10 mouse cellular contexts compared by ENCODE assay signal in the genomic region with DNA sequence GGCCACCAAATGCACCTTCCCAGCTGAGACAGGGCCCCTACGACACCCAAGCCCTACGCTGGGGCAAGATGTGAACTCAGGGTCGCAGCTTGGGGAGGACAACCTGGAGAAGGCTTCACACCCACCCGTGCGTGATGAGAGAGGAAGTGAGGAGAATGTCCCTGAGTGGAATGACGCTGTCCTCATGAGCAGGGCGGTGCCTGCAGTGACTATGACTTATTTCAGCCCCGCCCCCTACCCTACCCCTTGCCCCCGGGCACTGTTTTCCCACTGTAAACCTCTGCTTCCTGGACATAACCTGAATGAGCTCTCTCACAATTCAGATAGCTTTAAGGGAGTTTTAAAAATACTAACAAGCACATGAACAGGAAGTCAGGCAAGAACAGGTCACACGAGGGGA. TPM values are rescaled to one million over a fixed set of nuclear protein-coding genes. Genes with fewer than 3 reads are reported as not detected.
DNase-seq lines count a peak whose midpoint lies in the region; ATAC-seq and TF ChIP-seq lines count a peak whose summit lies in the region.
"Had no signal": no experiment of that assay in that cellular context is flagged by ENCODE, and none has a peak within 500 bp of the region (broad histone marks: within the 10 kb centered on the region; RNA-seq: fewer than 3 reads in every experiment).

No protein-coding gene starts in this region.

- H3K36me3 ChIP-seq in kidney, embryonic 15.5 days, result peaks cover 34% of the 10 kb centered on the region
- H3K36me3 ChIP-seq in lung, embryonic 15.5 days, result peaks cover 9% of the 10 kb centered on the region; the same call in 1 of the 2 replicates

- H3K4me1 ChIP-seq in kidney, embryonic 15.5 days, result peaks cover 8% of the 10 kb centered on the region
- no peaks in the 10 kb centered on the region for H3K4me1 ChIP-seq in lung, embryonic 15.5 days
- H3K4me1 ChIP-seq in olfactory bulb, adult 2 months (ENCODE audit: control insufficient read depth, insufficient read depth, low read length), result peaks cover 7% of the 10 kb centered on the region
- H3K4me1 ChIP-seq: stomach, embryonic 15.5 days had no signal

- no peak overlapping the region for H3K9ac ChIP-seq in kidney, embryonic 15.5 days
- H3K9ac ChIP-seq in lung, embryonic 15.5 days, result no peak overlapping the region
- H3K9ac ChIP-seq: stomach, embryonic 15.5 days had no signal

- 0 out of 2 replicates have a peak, but pooled peaks have one; percentile 36 for ATAC-seq in kidney, embryonic 15.5 days (replicated peaks; ENCODE audit: low FRiP score)
- ATAC-seq in hematopoietic stem cell, adult 5-6 weeks (replicated peaks in 1 of 2; ENCODE audit: insufficient read depth in 1 of 2, low FRiP score in 2 of 2, low TSS enrichment in 1 of 2, low read depth in 1 of 2, poor library complexity in 2 of 2, severe bottlenecking in 2 of 2), result peak; percentile 46 to 58
- ATAC-seq in lung, embryonic 15.5 days (ENCODE audit: borderline replicate concordance, extremely low read depth, low FRiP score, low TSS enrichment), result peak; percentile 49

- 57% methylated on average over 10 of the region's 10 CpGs for WGBS in kidney, embryonic 15.5 days
- 71% methylated on average over 10 of the region's 10 CpGs for WGBS in lung, embryonic 15.5 days
- WGBS in olfactory bulb, adult 2 months, result 85% methylated on average over 10 of the region's 10 CpGs

- H3K4me2 ChIP-seq in kidney, embryonic 15.5 days, result no peak overlapping the region
- no peak overlapping the region for H3K4me2 ChIP-seq in lung, embryonic 15.5 days
- H3K4me2 ChIP-seq: stomach, embryonic 15.5 days had no signal

- no peaks in the 10 kb centered on the region for H3K9me3 ChIP-seq in kidney, embryonic 15.5 days (replicated peaks)
- H3K9me3 ChIP-seq in lung, embryonic 15.5 days, result no peaks in the 10 kb centered on the region
- H3K9me3 ChIP-seq: stomach, embryonic 15.5 days had no signal

- no peaks in the 10 kb centered on the region for H3K27me3 ChIP-seq in kidney, embryonic 15.5 days
- H3K27me3 ChIP-seq in lung, embryonic 15.5 days, result no peaks in the 10 kb centered on the region
- H3K27me3 ChIP-seq: stomach, embryonic 15.5 days had no signal

- TF ChIP-seq POLR2A in olfactory bulb, adult 2 months (IDR thresholded peaks at IDR 0.05; ENCODE audit: insufficient read depth, low read depth, low read length), result no peak

- H3K4me3 ChIP-seq in kidney, embryonic 15.5 days (replicated peaks), result no peak overlapping the region
- no peak overlapping the region for H3K4me3 ChIP-seq in lung, embryonic 15.5 days
- no peak overlapping the region for H3K4me3 ChIP-seq in olfactory bulb, adult 2 months (ENCODE audit: insufficient read depth, low read depth, low read length)
- H3K4me3 ChIP-seq: stomach, embryonic 15.5 days had no signal

- no peak for TF ChIP-seq CTCF in olfactory bulb, adult 2 months (IDR thresholded peaks at IDR 0.05; ENCODE audit: insufficient read depth, low read depth, low read length)

- DNase-seq in kidney, postnatal 4 days, result no peak
- no peak for DNase-seq in layer of hippocampus, postnatal 25 days (ENCODE audit: extremely low spot score in 1 of 2, low spot score in 1 of 2)
- DNase-seq in retina, embryonic 14.5 days (ENCODE audit: low spot score), result no peak
- DNase-seq: gastrocnemius, postnatal 25 days; midbrain, embryonic 14.5 days had no signal

- H3K27ac ChIP-seq in kidney, embryonic 15.5 days, result 0 out of 2 replicates have a peak overlapping the region, but pooled peaks have one; percentile 10
- no peak overlapping the region for H3K27ac ChIP-seq in lung, embryonic 15.5 days
- 0 out of 2 replicates have a peak overlapping the region, but pooled peaks have one; percentile 7 for H3K27ac ChIP-seq in olfactory bulb, adult 2 months (ENCODE audit: insufficient read depth, low read depth, low read length)
- H3K27ac ChIP-seq: stomach, embryonic 15.5 days had no signal

RNA-seq across cellular contexts. Expression of gene Cep164, which starts 13.0 kb away (rescaled TPM):
- polyA plus RNA-seq in kidney, embryonic 15.5 days (2015; fragmentation: Nextera tagmentation; extraction: Ambion mirVana), result 28.3 and 30.6 TPM in 2 replicates
- total RNA-seq in hematopoietic stem cell, adult 5-6 weeks (2017), result 10.1 and 12.0 TPM in 2 replicates
- polyA plus RNA-seq in lung, embryonic 15.5 days (2015; fragmentation: Nextera tagmentation; extraction: Ambion mirVana), result 21.5 and 22.1 TPM in 2 replicates
- polyA plus RNA-seq in olfactory bulb, adult 2 months (2012; ENCODE audit: insufficient read depth, insufficient read length, low replicate concordance, missing spikeins), result not detected in 2 replicates
- 10 to 100 TPM in 1 of 2 experiments, 1 to 10 TPM in 1; 9.0 to 14.8 TPM for total RNA-seq in layer of hippocampus, postnatal 25 days (2021)

RNA-seq across cellular contexts. Expression of gene Bace1, which starts 22.9 kb away (rescaled TPM):
- polyA plus RNA-seq in kidney, embryonic 15.5 days (2015; fragmentation: Nextera tagmentation; extraction: Ambion mirVana), result 32.9 and 33.9 TPM in 2 replicates
- total RNA-seq in hematopoietic stem cell, adult 5-6 weeks (2017), result 7.3 and 11.0 TPM in 2 replicates
- 25.2 and 26.2 TPM in 2 replicates for polyA plus RNA-seq in lung, embryonic 15.5 days (2015; fragmentation: Nextera tagmentation; extraction: Ambion mirVana)
- polyA plus RNA-seq in olfactory bulb, adult 2 months (2012; ENCODE audit: insufficient read depth, insufficient read length, low replicate concordance, missing spikeins), result not detected in 2 replicates
- 100 to 1,000 TPM in 1 of 2 experiments, 10 to 100 TPM in 1; 95.4 to 107 TPM for total RNA-seq in layer of hippocampus, postnatal 25 days (2021)
